10 mouse cellular contexts compared by ENCODE assay signal in the genomic region with DNA sequence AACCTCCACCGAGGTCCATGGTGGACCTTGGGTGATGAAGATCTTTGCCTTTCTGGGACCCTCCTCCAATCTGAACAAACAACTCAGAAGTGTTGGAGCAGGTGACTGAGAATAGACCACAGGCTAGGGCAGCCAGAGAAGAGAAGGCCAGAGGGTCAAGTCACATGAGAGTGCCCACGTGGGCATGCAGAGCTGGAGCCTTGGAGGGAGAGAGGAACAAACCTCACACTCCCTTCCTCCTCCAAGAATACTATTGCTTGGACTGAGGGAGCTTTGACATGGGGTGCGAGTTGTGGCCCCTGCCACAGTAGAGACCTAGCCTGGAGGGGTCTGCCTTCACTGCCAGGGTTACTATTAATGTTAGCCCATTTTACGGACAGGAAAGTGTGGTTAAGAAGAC. TPM values are rescaled to one million over a fixed set of nuclear protein-coding genes. Genes with fewer than 3 reads are reported as not detected.
DNase-seq lines count a peak whose midpoint lies in the region; ATAC-seq lines count a peak whose summit lies in the region.
"Had no signal": no experiment of that assay in that cellular context is flagged by ENCODE, and none has a peak within 500 bp of the region (broad histone marks: within the 10 kb centered on the region; RNA-seq: fewer than 3 reads in every experiment).

No protein-coding gene starts in this region.

- no peak for DNase-seq in heart, postnatal 25 days (ENCODE audit: low spot score)
- no peak for DNase-seq in midbrain, embryonic 10.5 days (ENCODE audit: low spot score)
- DNase-seq in midbrain, embryonic 14.5 days, result no peak
- DNase-seq in layer of hippocampus, postnatal 25 days (ENCODE audit: extremely low spot score in 1 of 2, low spot score in 1 of 2), result no peak
- DNase-seq in cerebellum, adult 11-12 months, result no peak

- H3K4me2 ChIP-seq in heart, embryonic 12.5 days, result no peak overlapping the region
- no peak overlapping the region for H3K4me2 ChIP-seq in midbrain, embryonic 14.5 days (ENCODE audit: low read length)
- no peak overlapping the region for H3K4me2 ChIP-seq in heart, embryonic 16.5 days (ENCODE audit: low read depth, low read length)
- no peak overlapping the region for H3K4me2 ChIP-seq in stomach, embryonic 16.5 days (ENCODE audit: low read depth, low read length)
- H3K4me2 ChIP-seq: liver, embryonic 15.5 days had no signal

- no peaks in the 10 kb centered on the region for H3K9me3 ChIP-seq in heart, embryonic 12.5 days (replicated peaks)
- H3K9me3 ChIP-seq in midbrain, embryonic 10.5 days (replicated peaks), result no peaks in the 10 kb centered on the region
- no peaks in the 10 kb centered on the region for H3K9me3 ChIP-seq in midbrain, embryonic 14.5 days (ENCODE audit: control insufficient read depth, low read length)
- H3K9me3 ChIP-seq in heart, embryonic 16.5 days (replicated peaks; ENCODE audit: control insufficient read depth, low read length), result no peaks in the 10 kb centered on the region
- H3K9me3 ChIP-seq in stomach, embryonic 16.5 days (replicated peaks; ENCODE audit: control insufficient read depth, low read length), result no peaks in the 10 kb centered on the region
- H3K9me3 ChIP-seq: liver, embryonic 15.5 days had no signal

- 51% methylated on average over 4 of the region's 4 CpGs for WGBS in heart, embryonic 12.5 days
- 58% methylated on average over 4 of the region's 4 CpGs for WGBS in midbrain, embryonic 10.5 days
- 55% methylated on average over 4 of the region's 4 CpGs for WGBS in midbrain, embryonic 14.5 days
- 55% methylated on average over 4 of the region's 4 CpGs for WGBS in heart, embryonic 16.5 days
- WGBS in stomach, embryonic 16.5 days, result 58% methylated on average over 4 of the region's 4 CpGs

- H3K27ac ChIP-seq in heart, embryonic 12.5 days (ENCODE audit: poor library complexity, severe bottlenecking), result peak overlapping the region; percentile 58; the same call in 1 of the 2 replicates
- H3K27ac ChIP-seq in midbrain, embryonic 10.5 days (replicated peaks), result 0 out of 2 replicates have a peak overlapping the region, but pooled peaks have one; percentile 76
- no peak overlapping the region for H3K27ac ChIP-seq in midbrain, embryonic 14.5 days (replicated peaks; ENCODE audit: low read depth, low read length)
- peak overlapping the region; percentile 77 for H3K27ac ChIP-seq in heart, embryonic 16.5 days (ENCODE audit: low read length)
- H3K27ac ChIP-seq in stomach, embryonic 16.5 days (ENCODE audit: low read length), result peak overlapping the region; percentile 64; the same call in 1 of the 2 replicates
- H3K27ac ChIP-seq: liver, embryonic 15.5 days had no signal

- H3K4me3 ChIP-seq in heart, embryonic 12.5 days, result no peak overlapping the region
- H3K4me3 ChIP-seq in midbrain, embryonic 10.5 days, result no peak overlapping the region
- no peak overlapping the region for H3K4me3 ChIP-seq in midbrain, embryonic 14.5 days (replicated peaks; ENCODE audit: low read depth, low read length)
- no peak overlapping the region for H3K4me3 ChIP-seq in heart, embryonic 16.5 days (ENCODE audit: low read length)
- H3K4me3 ChIP-seq in stomach, embryonic 16.5 days (replicated peaks; ENCODE audit: low read length), result no peak overlapping the region
- H3K4me3 ChIP-seq: liver, embryonic 15.5 days had no signal

- no peaks in the 10 kb centered on the region for H3K36me3 ChIP-seq in heart, embryonic 12.5 days
- no peaks in the 10 kb centered on the region for H3K36me3 ChIP-seq in midbrain, embryonic 10.5 days
- no peaks in the 10 kb centered on the region for H3K36me3 ChIP-seq in midbrain, embryonic 14.5 days (ENCODE audit: control insufficient read depth, insufficient read depth, low read length)
- H3K36me3 ChIP-seq in heart, embryonic 16.5 days (ENCODE audit: control insufficient read depth, insufficient read depth), result no peaks in the 10 kb centered on the region
- no peaks in the 10 kb centered on the region for H3K36me3 ChIP-seq in stomach, embryonic 16.5 days (ENCODE audit: control insufficient read depth, insufficient read depth, low read length)
- H3K36me3 ChIP-seq: liver, embryonic 15.5 days had no signal

- ATAC-seq in heart, embryonic 12.5 days (ENCODE audit: insufficient number of reproducible peaks, low FRiP score), result no peak
- ATAC-seq in midbrain, embryonic 14.5 days (ENCODE audit: low FRiP score, low TSS enrichment), result no peak
- ATAC-seq in heart, embryonic 16.5 days (replicated peaks; ENCODE audit: extremely low read depth, insufficient read depth, low FRiP score), result no peak; the same call in 1 of the 2 replicates
- ATAC-seq in stomach, embryonic 16.5 days (ENCODE audit: insufficient read depth, low FRiP score), result no peak

- H3K27me3 ChIP-seq in heart, embryonic 12.5 days (replicated peaks), result no peaks in the 10 kb centered on the region
- H3K27me3 ChIP-seq in midbrain, embryonic 10.5 days (ENCODE audit: low read depth, poor library complexity, severe bottlenecking), result no peaks in the 10 kb centered on the region
- no peaks in the 10 kb centered on the region for H3K27me3 ChIP-seq in midbrain, embryonic 14.5 days (ENCODE audit: control insufficient read depth, insufficient read depth, low read length)
- no peaks in the 10 kb centered on the region for H3K27me3 ChIP-seq in heart, embryonic 16.5 days (ENCODE audit: control insufficient read depth, insufficient read depth, low read length)
- no peaks in the 10 kb centered on the region for H3K27me3 ChIP-seq in stomach, embryonic 16.5 days (ENCODE audit: control insufficient read depth, insufficient read depth, low read length)
- H3K27me3 ChIP-seq: liver, embryonic 15.5 days had no signal

- intact Hi-C loops in heart, postnatal 25 days (cut with DNase I), result loop anchor here (5.0 kb wide), 1 partner anchor 37 kb away; no protein-coding TSS in a partner anchor

- peaks cover 28% of the 10 kb centered on the region for H3K4me1 ChIP-seq in heart, embryonic 12.5 days (replicated peaks)
- peaks cover 19% of the 10 kb centered on the region for H3K4me1 ChIP-seq in midbrain, embryonic 10.5 days
- 0 out of 2 replicates have a peak, but pooled peaks cover 3% of the 10 kb centered on the region for H3K4me1 ChIP-seq in midbrain, embryonic 14.5 days (ENCODE audit: control insufficient read depth, insufficient read depth, low read length)
- peaks cover 13% of the 10 kb centered on the region for H3K4me1 ChIP-seq in heart, embryonic 16.5 days (ENCODE audit: control insufficient read depth, insufficient read depth, low read length)
- H3K4me1 ChIP-seq in stomach, embryonic 16.5 days (ENCODE audit: control insufficient read depth, insufficient read depth, low read length), result peaks cover 13% of the 10 kb centered on the region; the same call in 1 of the 2 replicates

- H3K9ac ChIP-seq in heart, embryonic 12.5 days, result peak overlapping the region; percentile 35; the same call in 1 of the 2 replicates
- no peak overlapping the region for H3K9ac ChIP-seq in midbrain, embryonic 14.5 days (replicated peaks; ENCODE audit: low read length)
- no peak overlapping the region for H3K9ac ChIP-seq in heart, embryonic 16.5 days (ENCODE audit: low read length)
- H3K9ac ChIP-seq in stomach, embryonic 16.5 days (ENCODE audit: low read length), result no peak overlapping the region
- H3K9ac ChIP-seq: forebrain, postnatal 0 days; liver, embryonic 15.5 days had no signal

RNA-seq across cellular contexts. Expression of a gene that starts 30.0 kb away (rescaled TPM):
- polyA plus RNA-seq in heart, embryonic 12.5 days (2016; fragmentation: Nextera tagmentation; extraction: Ambion mirVana), result 13.9 and 14.7 TPM in 2 replicates
- total RNA-seq in heart, postnatal 25 days (2021), result 10 to 100 TPM; 11.8 to 13.9 TPM
- polyA plus RNA-seq in midbrain, embryonic 10.5 days (2016; fragmentation: Nextera tagmentation; extraction: Ambion mirVana), result 13.9 and 16.7 TPM in 2 replicates
- polyA plus RNA-seq in midbrain, embryonic 14.5 days (2014; fragmentation: Nextera tagmentation; extraction: Ambion mirVana), result 4.1 and 4.5 TPM in 2 replicates
- 10.4 and 13.1 TPM in 2 replicates for polyA plus RNA-seq in heart, embryonic 16.5 days (2015; fragmentation: Nextera tagmentation; extraction: Ambion mirVana)
- polyA plus RNA-seq in stomach, embryonic 16.5 days (2015; fragmentation: Nextera tagmentation; extraction: Ambion mirVana), result 9.4 and 9.6 TPM in 2 replicates
- 1 to 10 TPM; 4.2 to 5.6 TPM for total RNA-seq in layer of hippocampus, postnatal 25 days (2021)

RNA-seq across cellular contexts. Expression of a gene that starts 51.5 kb away (rescaled TPM):
- polyA plus RNA-seq in heart, embryonic 12.5 days (2016; fragmentation: Nextera tagmentation; extraction: Ambion mirVana), result 61.5 and 65.9 TPM in 2 replicates
- 10 to 100 TPM; 20.9 to 25.0 TPM for total RNA-seq in heart, postnatal 25 days (2021)
- polyA plus RNA-seq in midbrain, embryonic 10.5 days (2016; fragmentation: Nextera tagmentation; extraction: Ambion mirVana), result 57.8 and 58.3 TPM in 2 replicates
- polyA plus RNA-seq in midbrain, embryonic 14.5 days (2014; fragmentation: Nextera tagmentation; extraction: Ambion mirVana), result 55.9 and 57.6 TPM in 2 replicates
- polyA plus RNA-seq in heart, embryonic 16.5 days (2015; fragmentation: Nextera tagmentation; extraction: Ambion mirVana), result 30.0 and 33.6 TPM in 2 replicates
- 30.9 and 33.7 TPM in 2 replicates for polyA plus RNA-seq in stomach, embryonic 16.5 days (2015; fragmentation: Nextera tagmentation; extraction: Ambion mirVana)
- 10 to 100 TPM; 43.4 to 43.6 TPM for total RNA-seq in layer of hippocampus, postnatal 25 days (2021)
